9 mouse cellular contexts compared by ENCODE assay signal in the genomic region with DNA sequence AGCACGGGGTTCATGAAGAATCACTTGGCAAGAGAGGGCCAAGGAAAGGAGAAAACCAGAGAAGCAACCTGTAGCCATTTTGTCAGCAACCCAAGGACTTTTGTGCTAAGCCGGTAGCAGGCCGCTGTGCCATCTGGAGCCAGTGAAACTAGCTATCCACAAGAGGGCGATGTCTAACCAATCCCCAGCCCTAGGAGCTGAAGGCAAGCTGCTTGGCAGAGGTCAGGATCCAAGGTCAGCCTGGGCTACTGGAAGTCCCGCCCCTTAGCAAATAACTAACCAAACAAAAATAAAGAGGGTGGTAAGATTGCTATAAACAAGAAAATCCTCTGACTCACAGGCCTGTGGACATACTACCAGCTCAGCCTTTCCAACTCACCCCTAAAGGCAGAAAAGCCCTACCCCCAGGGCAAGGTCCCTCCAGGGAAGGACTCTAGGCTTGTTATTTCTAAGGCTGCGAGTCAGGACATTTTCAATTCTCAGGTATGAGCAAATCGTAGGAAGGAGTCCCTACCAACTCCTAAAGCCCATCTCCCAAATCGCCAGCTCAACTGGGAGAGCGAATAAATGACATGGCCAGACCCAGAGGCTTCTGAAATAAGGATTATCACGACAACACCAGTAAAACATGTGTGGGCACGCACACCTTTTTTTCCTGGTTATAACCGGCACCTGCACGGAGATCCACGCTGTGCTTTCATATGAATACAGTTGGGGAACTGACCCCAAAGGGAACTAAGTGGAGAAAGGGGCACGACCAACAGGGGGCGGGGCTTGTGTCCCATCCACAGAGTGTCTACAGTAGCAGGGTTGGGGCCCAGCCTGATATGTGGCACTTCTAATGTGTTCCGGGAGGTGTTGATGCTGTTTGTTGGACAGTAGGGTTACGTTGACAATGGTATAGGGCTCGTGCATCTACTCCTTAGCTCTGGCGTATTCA. TPM values are rescaled to one million over a fixed set of nuclear protein-coding genes. Genes with fewer than 3 reads are reported as not detected.
DNase-seq lines count a peak whose midpoint lies in the region; ATAC-seq and TF ChIP-seq lines count a peak whose summit lies in the region.
"Had no signal": no experiment of that assay in that cellular context is flagged by ENCODE, and none has a peak within 500 bp of the region (broad histone marks: within the 10 kb centered on the region; RNA-seq: fewer than 3 reads in every experiment).

No protein-coding gene starts in this region.

- TF ChIP-seq POLR2A in cerebellum, adult 2 months (IDR thresholded peaks at IDR 0.05; ENCODE audit: borderline replicate concordance, insufficient read depth, low read length) = no peak

- peak; percentile 69 for ATAC-seq in intestine, embryonic 15.5 days
- no peak; the same call in 1 of the 2 replicates for ATAC-seq in intestine, embryonic 16.5 days
- ATAC-seq in erythroblast, adult 5-6 weeks (replicated peaks; ENCODE audit: low FRiP score, poor library complexity, severe bottlenecking) = no peak; the same call in 1 of the 2 replicates

- no peak overlapping the region for H3K4me3 ChIP-seq in intestine, embryonic 15.5 days (replicated peaks)
- H3K4me3 ChIP-seq in intestine, embryonic 16.5 days (ENCODE audit: low read length) = no peak overlapping the region
- no peak overlapping the region for H3K4me3 ChIP-seq in cerebellum, adult 2 months (replicated peaks; ENCODE audit: insufficient read depth, low read depth, low read length)
- H3K4me3 ChIP-seq in macrophage (ENCODE audit: inconsistent target) = no peak overlapping the region

- TF ChIP-seq CTCF in cerebellum, adult 2 months (IDR thresholded peaks at IDR 0.05; ENCODE audit: borderline replicate concordance, insufficient read depth, low read depth, low read length) = peak; percentile 85

- DNase-seq in ES-CJ7 (ENCODE audit: low read depth, low spot score) = peak; percentile 88
- peak; percentile 73 to 78 for DNase-seq in cerebellum, adult 2 months
- peak; percentile 24 for DNase-seq in gastrocnemius, postnatal 25 days
- DNase-seq in layer of hippocampus, postnatal 10 days (ENCODE audit: low spot score in 2 of 2) = peak; percentile 38 to 67

- no peak overlapping the region for H3K4me2 ChIP-seq in intestine, embryonic 15.5 days (replicated peaks)
- no peak overlapping the region for H3K4me2 ChIP-seq in intestine, embryonic 16.5 days (ENCODE audit: low read depth, low read length)

- 66% methylated on average over 20 of the region's 20 CpGs for whole genome bisulfite sequencing in intestine, embryonic 15.5 days
- WGBS in intestine, embryonic 16.5 days = 68% methylated on average over 20 of the region's 20 CpGs
- 72% methylated on average over 20 of the region's 20 CpGs for WGBS in cerebellum, adult 2 months
- 68% methylated on average over 18 of the region's 20 CpGs for WGBS in macrophage (ENCODE audit: missing documents)

- no peaks in the 10 kb centered on the region for H3K9me3 ChIP-seq in intestine, embryonic 15.5 days
- no peaks in the 10 kb centered on the region for H3K9me3 ChIP-seq in intestine, embryonic 16.5 days (ENCODE audit: control insufficient read depth, low read length)

- no peaks in the 10 kb centered on the region for H3K27me3 ChIP-seq in intestine, embryonic 15.5 days (replicated peaks)
- 0 out of 2 replicates have a peak, but pooled peaks cover 2% of the 10 kb centered on the region for H3K27me3 ChIP-seq in intestine, embryonic 16.5 days (replicated peaks; ENCODE audit: control insufficient read depth, insufficient read depth, low read length)
- H3K27me3 ChIP-seq in cerebellum, adult 2 months (ENCODE audit: control insufficient read depth, insufficient read depth, low read length) = no peaks in the 10 kb centered on the region

- H3K36me3 ChIP-seq in intestine, embryonic 15.5 days = no peaks in the 10 kb centered on the region
- H3K36me3 ChIP-seq in intestine, embryonic 16.5 days (ENCODE audit: control insufficient read depth, insufficient read depth, low read length) = no peaks in the 10 kb centered on the region
- H3K36me3 ChIP-seq in macrophage (ENCODE audit: inconsistent target) = no peaks in the 10 kb centered on the region

- no peaks in the 10 kb centered on the region for H3K79me2 ChIP-seq in macrophage (ENCODE audit: inconsistent target)

- H3K9ac ChIP-seq in intestine, embryonic 15.5 days = no peak overlapping the region
- no peak overlapping the region for H3K9ac ChIP-seq in intestine, embryonic 16.5 days (ENCODE audit: low read depth, low read length)

- no peaks in the 10 kb centered on the region for H3K4me1 ChIP-seq in intestine, embryonic 15.5 days (replicated peaks)
- no peaks in the 10 kb centered on the region for H3K4me1 ChIP-seq in intestine, embryonic 16.5 days (ENCODE audit: control insufficient read depth, insufficient read depth, low read length)
- peaks cover 10% of the 10 kb centered on the region for H3K4me1 ChIP-seq in cerebellum, adult 2 months (ENCODE audit: control insufficient read depth, insufficient read depth, low read length)

- no peak overlapping the region for H3K27ac ChIP-seq in intestine, embryonic 15.5 days
- no peak overlapping the region for H3K27ac ChIP-seq in intestine, embryonic 16.5 days (ENCODE audit: low read length)
- H3K27ac ChIP-seq in cerebellum, adult 2 months (ENCODE audit: insufficient read depth, low read length) = no peak overlapping the region
- peak overlapping the region; percentile 12; the same call in 1 of the 2 replicates for H3K27ac ChIP-seq in macrophage

RNA-seq across cellular contexts. Expression of gene Gm21915, which starts 42.0 kb away (rescaled TPM):
- polyA plus RNA-seq in intestine, embryonic 15.5 days (2015; fragmentation: Nextera tagmentation; extraction: Ambion mirVana) = not detected in 2 replicates
- not detected in 2 replicates for polyA plus RNA-seq in intestine, embryonic 16.5 days (2015; fragmentation: Nextera tagmentation; extraction: Ambion mirVana)
- not detected in 2 replicates for polyA plus RNA-seq in cerebellum, adult 2 months (2012; rRNA removed)
- not detected for total RNA-seq in gastrocnemius, postnatal 25 days (2021)
- not detected for total RNA-seq in layer of hippocampus, postnatal 10 days (2021)
- not detected for total RNA-seq in macrophage (2018; cell fraction: chromatin; rRNA removed)
- total RNA-seq in macrophage (2018; cell fraction: cytosol; rRNA removed) = not detected
- not detected for total RNA-seq in macrophage (2018; cell fraction: nucleus; rRNA removed)
- not detected in 3 replicates for polyA plus RNA-seq in macrophage (2018)
- total RNA-seq in erythroblast, adult 5-6 weeks (2015; ENCODE audit: low replicate concordance) = not detected in 2 replicates
- not detected in 2 replicates for total RNA-seq in erythroblast, adult 5-6 weeks (2017; ENCODE audit: low replicate concordance)
- total RNA-seq: heart, postnatal 36 days had no signal

RNA-seq across cellular contexts. Expression of gene Clmp, which starts 57.4 kb away (rescaled TPM):
- 25.6 and 26.7 TPM in 2 replicates for polyA plus RNA-seq in intestine, embryonic 15.5 days (2015; fragmentation: Nextera tagmentation; extraction: Ambion mirVana)
- polyA plus RNA-seq in intestine, embryonic 16.5 days (2015; fragmentation: Nextera tagmentation; extraction: Ambion mirVana) = 20.9 and 22.2 TPM in 2 replicates
- polyA plus RNA-seq in cerebellum, adult 2 months (2012; rRNA removed) = 21.7 and 21.8 TPM in 2 replicates
- total RNA-seq in gastrocnemius, postnatal 25 days (2021) = 1 to 10 TPM; 5.3 to 6.6 TPM
- total RNA-seq in layer of hippocampus, postnatal 10 days (2021) = 10 to 100 TPM; 46.5 to 46.6 TPM
- 1 to 10 TPM in 5 of 26 experiments, under 1 TPM in 14, not detected in 7; 0.13 to 4.9 (median 0.58) TPM for total RNA-seq in macrophage (2018; cell fraction: chromatin; rRNA removed)
- under 1 TPM; 0.14 to 0.91 (median 0.32) TPM for total RNA-seq in macrophage (2018; cell fraction: cytosol; rRNA removed)
- total RNA-seq in macrophage (2018; cell fraction: nucleus; rRNA removed) = 1 to 10 TPM in 6 of 26 experiments, under 1 TPM in 20; 0.13 to 5.6 (median 0.66) TPM
- 0.20 to 0.57 TPM (median 0.23 TPM) in 3 replicates for polyA plus RNA-seq in macrophage (2018)
- 0.84 TPM in 1 of 2 replicates, not detected in the other for total RNA-seq in erythroblast, adult 5-6 weeks (2015; ENCODE audit: low replicate concordance)
- total RNA-seq in erythroblast, adult 5-6 weeks (2017; ENCODE audit: low replicate concordance) = 0.26 TPM in 1 of 2 replicates, not detected in the other

Comparison
In these comparisons a context has a peak if more than half of its experiments do, and no peak if none do; other contexts are left out.
1. DNase-seq: peak in every context shown above with its lines; median percentile 88 in ES-CJ7; 76 in cerebellum, adult 2 months; 52 in layer of hippocampus, postnatal 10 days; 24 in gastrocnemius, postnatal 25 days.
2. RNA of gene Clmp, which starts 57.4 kb away (polyA plus RNA-seq): 25.6 to 26.7 TPM in intestine, embryonic 15.5 days, 20.9 to 22.2 TPM in intestine, embryonic 16.5 days and 21.7 to 21.8 TPM in cerebellum, adult 2 months; 0.20 to 0.57 TPM in macrophage; every median in the first group is over 10 times any median in the second.